Mouse (Mus musculus): ENCODE measurements around the gene Timm8a2. TPM values are rescaled to one million over a fixed set of nuclear protein-coding genes. Genes with fewer than 3 reads are reported as not detected.

Gene Timm8a2
- total RNA-seq, 2 experiments from 2014 or later, result 0.44 TPM; not detected in 1

- DNase-seq, result no peak
Observed at GRCm38 (mm10) chr14:122010301-122010700, 24.2 kb upstream of the Timm8a2 start.

DNA sequence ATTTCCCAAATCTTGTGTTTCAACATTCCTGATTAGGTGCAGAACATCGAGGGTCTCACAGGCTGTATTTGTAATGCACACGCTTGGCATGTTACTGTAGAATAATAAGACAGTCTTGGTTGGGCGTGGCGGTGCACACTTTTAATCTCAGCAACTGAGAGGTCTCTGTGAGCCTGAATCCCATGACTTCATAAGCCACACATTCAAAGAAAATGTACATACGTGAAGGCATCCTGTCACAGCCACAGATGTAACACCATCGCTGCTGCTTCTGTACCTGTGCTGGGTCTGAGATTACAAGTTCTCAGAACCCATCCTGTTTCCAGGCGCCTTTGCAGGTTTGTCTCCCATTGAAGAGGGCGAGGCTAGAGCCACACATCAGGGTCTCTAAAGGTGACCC is 22.7 kb upstream of the Timm8a2 start:
- DNase-seq, result no peak
- intact Hi-C loops (cut with DNase I), result no loop called here

More at GRCm38 (mm10) chr14:122010301-122010700, 24.2 kb upstream of the Timm8a2 start:
- intact Hi-C loops (cut with DNase I), result no loop called here

- intact Hi-C loops (cut with DNase I), result no loop called here
- DNase-seq, result no peak
Observed at GRCm38 (mm10) chr14:122012193-122012592, 22.3 kb upstream of the Timm8a2 start.

GRCm38 (mm10) chr14:122012814-122013213 is 21.7 kb upstream of the Timm8a2 start:
- intact Hi-C loops (cut with DNase I), result no loop called here
- no peak for DNase-seq

DNA sequence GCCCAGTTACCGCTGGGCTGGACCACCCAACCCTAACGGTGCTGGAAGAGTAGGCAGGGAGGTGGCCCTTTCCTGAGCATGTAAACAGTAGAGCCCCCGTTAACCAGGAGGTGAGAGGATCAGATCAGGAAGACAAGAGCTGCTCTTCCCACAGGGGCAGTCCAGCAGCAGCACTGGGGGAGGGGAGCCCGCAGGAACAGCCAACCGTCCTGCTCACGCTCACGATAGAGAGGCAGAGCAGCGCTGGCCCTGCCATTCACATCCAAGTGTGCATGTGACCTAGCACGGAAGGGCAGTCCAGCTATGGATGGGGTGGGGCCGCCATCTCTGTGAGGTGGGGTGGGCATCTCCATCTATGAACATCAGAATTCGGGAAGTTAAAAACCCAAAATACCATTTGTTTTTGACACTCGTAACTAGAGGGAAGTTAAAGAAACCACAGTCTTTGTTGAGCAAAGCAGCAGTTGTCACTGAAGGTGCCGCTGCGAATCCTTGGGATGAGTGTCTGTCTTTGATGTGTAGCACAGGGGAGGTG is 21.0 kb upstream of the Timm8a2 start:
- intact Hi-C loops (cut with DNase I), result no loop called here
- DNase-seq, result no peak

DNA sequence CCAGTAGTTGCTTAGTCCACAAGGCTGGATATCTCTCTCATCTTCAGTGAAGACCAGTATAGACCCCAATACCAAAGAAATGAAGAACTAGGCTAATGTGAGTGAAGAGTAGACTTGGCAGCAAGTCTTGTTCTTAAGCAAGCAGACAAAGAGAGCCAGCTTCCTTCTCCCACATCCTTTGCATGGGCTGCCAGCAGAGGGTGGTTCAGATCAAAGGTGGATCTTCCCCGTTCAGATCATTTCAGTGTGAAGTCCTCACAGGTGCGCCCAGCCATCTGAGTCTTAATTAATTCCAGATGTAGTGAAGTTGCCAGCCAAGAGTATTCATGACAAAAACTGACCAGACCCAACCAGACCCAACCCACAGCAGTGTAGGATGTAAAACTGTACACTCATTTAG is 16.5 kb upstream of the Timm8a2 start:
- DNase-seq, result no peak

DNA sequence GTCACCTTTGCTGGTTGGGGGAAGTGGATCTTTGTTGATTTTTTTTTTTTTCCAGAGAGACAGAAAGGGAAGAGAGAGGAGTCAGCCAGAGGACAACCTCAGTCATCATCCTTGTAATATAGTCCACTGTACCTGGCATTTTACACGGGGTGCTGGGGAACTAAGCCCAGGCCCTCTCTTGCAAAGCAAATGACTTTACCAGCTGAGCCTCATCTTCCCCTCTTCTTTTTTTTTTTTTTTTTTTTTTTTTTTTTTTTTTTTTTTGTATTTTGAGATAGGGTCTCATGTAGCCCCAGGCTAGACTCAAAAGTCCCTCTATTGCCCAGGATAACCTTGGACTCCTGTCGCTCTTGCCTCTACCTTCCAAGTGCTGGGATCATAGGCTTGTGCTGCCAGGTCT is 15.1 kb upstream of the Timm8a2 start:
- intact Hi-C loops (cut with DNase I), result no loop called here
- no peak for DNase-seq

More for the DNA sequence above, 16.5 kb upstream of the Timm8a2 start:
- intact Hi-C loops (cut with DNase I), result no loop called here

DNA sequence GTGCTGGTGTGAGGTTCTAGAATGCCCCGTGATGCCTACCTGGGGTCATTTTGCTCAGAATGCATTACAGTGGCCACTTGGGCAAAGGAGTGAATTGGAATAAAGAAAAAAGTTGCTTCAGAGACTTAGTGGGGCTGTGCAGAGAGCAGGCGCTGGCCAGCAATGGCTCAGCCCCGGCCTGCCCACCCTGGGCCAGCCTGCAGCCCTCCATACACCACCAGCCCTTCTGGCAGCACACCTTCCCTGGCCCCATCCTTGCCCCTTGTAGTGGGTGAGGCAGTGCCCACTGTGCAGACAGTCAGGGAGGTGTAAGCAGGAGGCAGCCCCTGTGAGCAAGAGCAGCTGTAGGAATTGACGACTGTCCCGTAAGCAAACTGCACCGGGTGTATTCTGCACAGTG is 13.9 kb upstream of the Timm8a2 start:
- no peak for DNase-seq
- intact Hi-C loops (cut with DNase I), result no loop called here

DNA sequence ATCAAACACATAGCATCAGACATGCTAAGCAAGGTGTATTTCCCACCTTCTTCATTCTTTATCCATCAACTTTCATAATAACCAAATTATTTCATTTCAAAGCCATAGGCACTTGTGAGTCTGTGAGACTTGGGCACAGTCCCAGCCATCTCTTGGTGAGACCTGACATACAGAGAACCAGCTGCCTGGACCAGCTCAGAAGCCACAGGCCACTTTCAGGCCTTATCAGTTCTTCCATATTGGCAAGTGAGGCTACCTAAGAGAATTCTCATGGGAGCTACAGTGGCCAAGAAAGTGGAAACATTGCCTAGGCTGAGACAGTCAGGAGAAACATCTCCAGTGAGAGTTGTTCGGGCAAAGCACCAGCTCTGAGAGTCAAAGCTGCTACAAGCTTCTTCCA is 11.4 kb upstream of the Timm8a2 start:
- intact Hi-C loops (cut with DNase I), result no loop called here
- no peak for DNase-seq

- intact Hi-C loops (cut with DNase I), result no loop called here
- DNase-seq, result no peak
Observed at GRCm38 (mm10) chr14:122023928-122024327, 10.5 kb upstream of the Timm8a2 start.

DNA sequence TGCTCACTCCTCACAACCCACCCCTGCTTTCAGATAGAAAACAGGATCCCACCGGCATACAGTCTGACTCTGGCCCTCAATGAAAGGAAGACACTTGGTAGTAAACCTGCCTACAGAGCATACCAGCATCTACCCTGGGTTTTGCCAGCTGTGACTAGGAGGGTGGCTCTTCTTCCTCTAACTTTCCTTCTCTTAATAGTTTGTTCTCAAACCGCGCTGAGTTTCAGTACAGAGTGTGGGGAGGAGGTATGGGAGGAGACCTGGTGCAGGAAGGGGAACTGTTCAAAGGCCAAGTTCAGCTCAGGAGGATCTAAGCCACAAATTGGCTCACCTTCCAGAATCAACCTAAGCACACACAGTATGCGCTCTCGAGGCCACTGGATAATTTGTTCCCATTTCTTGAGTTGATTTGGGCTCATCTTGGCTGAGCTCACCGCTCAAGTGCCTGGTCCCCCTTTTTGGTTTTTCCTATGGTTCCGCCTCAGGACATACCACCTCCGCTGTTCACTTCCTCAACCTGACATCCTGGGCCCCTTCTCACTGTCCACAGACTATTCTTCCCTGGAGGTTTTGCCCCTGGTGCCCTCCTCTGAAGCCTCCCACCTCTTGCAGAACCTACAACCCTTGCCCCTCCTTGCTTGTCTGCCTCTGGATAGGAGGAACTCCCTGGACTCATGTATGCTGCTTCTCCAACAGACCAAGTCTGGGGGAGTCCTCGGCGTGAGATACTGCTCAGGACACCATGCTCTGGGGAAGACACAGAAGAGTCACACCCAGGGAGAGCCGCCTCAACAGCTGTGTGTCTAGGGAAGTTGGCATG is 5.3 kb upstream of the Timm8a2 start:
- no peak for DNase-seq
- intact Hi-C loops (cut with DNase I), result no loop called here

GRCm38 (mm10) chr14:122029851-122030250 is 4.6 kb upstream of the Timm8a2 start:
- intact Hi-C loops (cut with DNase I), result no loop called here
- no peak for DNase-seq

GRCm38 (mm10) chr14:122032045-122032444 is 2.4 kb upstream of the Timm8a2 start:
- DNase-seq, result no peak
- intact Hi-C loops (cut with DNase I), result no loop called here

- no peak for DNase-seq
- intact Hi-C loops (cut with DNase I), result no loop called here
Observed at GRCm38 (mm10) chr14:122035181-122035580, 707 bp downstream of the Timm8a2 start.

DNA sequence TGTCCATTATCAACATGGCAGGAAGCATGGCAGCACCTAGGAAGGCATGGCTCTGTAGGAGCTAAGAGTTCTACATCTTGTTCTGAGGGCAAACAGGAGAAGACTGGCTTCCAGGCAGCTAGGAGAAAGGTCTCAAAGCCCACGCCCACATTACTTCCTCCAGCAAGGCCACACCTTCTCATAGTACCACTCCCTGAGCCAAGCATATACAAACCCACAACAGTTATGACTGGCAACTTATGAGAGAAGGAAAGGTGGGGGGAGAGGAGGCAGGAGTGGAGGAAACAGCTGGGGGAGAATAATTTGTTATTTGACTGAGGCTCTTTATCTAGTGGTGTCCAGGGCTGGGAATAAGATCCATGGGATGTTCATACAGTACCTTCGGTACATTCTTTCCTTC is 1.4 kb downstream of the Timm8a2 start:
- DNase-seq, result no peak
- intact Hi-C loops (cut with DNase I), result no loop called here

DNA sequence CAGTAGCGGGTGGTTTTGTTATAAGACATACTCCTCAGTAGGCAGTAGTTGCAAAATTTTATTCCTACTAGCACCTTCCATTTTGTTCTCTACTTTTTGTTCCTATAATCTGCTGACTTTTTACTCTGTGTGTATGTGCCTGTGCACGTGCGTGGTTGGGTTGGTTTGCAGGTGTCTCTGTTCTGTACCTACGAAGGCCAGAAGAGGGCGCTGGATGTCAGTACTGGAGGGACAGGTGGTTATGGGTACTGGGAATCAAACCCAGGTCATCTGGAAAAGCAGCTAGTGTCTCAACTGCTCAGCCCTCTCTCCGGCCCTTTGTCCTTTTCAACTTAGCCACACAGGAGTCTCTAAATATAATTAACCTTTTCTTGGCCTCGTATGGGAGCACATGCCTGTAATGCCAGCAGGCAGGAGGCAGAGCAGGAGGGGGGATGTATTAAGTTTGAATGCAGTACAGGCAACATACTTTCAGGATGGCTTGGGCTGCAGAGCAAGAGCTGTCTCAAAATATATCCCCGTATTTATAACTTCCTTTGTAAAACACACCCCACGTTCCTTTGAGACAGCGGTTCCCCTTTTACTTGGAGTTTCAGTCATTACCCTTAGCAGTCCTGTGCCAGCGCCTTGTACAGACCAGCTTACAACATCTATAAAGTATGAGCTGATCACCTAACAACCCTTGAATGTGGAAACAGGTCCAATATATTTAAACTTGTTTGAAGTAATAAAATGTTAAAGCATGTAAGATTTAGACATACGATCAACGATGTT is 4.6 kb downstream of the Timm8a2 start:
- intact Hi-C loops (cut with DNase I), result no loop called here

DNA sequence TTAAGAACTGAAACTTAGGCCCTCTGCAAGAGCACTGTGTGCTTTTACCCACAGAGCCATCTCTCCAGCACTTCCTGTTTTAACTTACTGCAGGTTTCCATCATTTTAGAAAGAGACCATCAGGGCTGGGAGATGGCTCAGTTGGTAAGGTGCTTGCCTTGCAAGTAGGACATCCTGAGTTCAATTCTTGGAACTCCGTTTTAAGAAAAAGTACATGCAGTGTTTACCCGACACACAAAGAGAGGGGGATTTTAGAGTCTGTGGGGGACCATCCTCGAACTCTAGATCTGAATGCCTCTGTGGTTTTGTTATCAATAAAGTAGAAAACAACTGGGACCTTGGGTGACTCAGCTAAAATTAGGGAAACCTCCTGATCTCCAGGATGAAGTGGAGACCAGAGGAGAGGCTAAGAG is 6.9 kb downstream of the Timm8a2 start:
- intact Hi-C loops (cut with DNase I), result no loop called here
- DNase-seq, result no peak

More for the DNA sequence above, 4.6 kb downstream of the Timm8a2 start:
- no peak for DNase-seq

DNA sequence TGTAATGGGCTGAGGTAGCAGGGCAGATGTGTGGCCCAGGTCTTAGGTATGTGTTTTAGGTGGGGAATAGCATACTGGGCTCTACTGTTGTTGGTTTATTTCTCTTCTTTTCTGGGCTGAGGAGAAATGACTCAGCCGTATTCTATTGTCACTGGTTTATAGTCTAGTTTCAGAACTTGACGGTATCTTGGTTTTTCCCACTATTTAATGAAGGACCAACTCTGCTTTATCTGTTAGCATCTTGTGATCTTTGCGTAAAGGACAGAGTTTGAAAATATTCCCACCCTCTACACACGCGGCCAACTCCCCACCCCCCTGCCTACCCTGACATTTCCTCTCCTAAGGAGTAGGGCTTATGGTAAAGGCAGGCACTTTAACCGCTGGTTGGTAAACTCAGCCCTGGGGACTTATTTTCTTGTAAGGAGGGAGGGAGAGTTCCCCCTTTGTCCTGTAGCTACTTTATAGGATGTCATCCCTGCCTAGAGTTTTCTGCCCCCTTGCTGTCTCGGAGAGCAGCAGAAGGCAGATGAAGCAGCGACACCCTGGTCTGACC is 7.7 kb downstream of the Timm8a2 start:
- no peak for DNase-seq
- intact Hi-C loops (cut with DNase I), result no loop called here

DNA sequence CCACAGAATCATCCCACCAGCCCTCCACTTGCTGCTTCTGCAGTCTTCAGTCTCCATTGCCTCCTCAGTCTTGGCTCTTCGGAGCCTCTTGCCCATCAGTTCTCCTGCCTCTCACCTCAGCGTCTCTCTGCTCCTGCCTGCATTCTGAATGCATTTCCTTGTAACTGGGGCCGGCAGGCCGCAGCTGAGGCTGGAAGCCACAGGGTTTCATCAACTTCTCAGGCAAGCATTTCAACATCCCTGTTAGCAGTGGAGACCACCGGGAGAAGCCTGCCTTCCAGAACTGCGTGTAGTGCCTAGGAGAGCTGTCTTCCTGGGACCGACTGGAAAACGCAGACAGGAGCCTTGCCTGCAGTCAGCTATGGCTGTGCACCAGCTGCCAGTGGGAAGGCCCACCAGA is 13.3 kb downstream of the Timm8a2 start:
- intact Hi-C loops (cut with DNase I), result no loop called here
- no peak for DNase-seq

DNA sequence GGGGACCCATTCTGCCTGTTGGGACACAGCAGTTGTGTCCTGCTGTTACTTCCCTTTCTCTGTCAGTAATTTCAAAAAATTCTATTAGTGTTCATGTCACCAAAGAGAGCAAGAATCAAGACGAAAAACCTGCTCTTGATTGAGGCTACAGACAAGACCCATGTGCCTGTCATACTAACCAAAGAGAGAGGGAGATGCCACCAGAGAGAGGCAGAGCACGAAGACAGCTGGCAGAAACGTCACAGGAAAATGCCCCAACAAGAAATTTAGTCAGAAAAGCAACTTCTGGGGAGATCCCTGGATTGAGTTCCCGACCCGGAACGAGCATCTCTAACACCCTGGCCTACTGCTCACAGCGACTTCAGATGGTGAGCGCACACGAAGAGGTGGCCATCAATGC is 14.3 kb downstream of the Timm8a2 start:
- DNase-seq, result no peak
- intact Hi-C loops (cut with DNase I), result no loop called here

DNA sequence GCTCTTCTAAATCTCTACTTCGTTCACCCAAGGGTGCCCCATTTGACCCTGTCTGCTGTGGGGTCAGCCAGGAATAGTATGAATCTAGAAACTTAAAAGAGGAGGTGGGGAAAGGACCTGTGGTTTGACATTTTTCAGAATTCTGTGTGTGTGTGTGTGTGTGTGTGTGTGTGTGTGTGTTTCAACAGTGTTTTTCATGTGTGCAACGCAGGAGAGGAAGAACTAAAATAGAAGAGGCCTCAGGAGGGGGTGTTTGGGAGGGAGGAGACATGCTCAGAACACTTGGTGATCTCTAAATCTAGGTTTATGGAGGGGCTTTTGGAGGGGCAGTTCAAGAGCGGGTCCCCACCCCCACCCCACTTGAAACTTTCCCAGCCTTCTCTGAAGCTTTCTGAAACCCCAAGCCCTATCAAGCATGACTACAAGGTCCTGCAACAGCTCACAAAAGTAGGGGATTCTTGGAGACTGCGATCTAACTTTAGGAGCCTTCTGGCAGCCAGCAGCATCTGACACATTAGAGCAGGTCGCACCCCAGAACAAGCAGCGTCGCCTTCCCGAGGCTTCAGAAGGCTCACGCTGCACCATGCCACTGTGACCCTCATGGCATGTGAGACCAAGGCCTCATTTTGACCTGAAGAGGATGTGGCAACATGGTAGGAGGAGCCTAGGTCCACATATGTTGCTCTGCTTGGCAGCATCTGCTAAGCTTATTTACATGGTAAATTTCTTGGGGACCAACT is 18.6 kb downstream of the Timm8a2 start:
- intact Hi-C loops (cut with DNase I), result no loop called here
- DNase-seq, result no peak

Measured in left cerebral cortex, postnatal 4 days (tissue).